Mouse (Mus musculus): ENCODE results near the gene Etnk1. TPM values are rescaled to one million over a fixed set of nuclear protein-coding genes. Genes with fewer than 3 reads are reported as not detected.
A peak's percentile ranks its signal among the peaks of the same experiment; 100 is the strongest.
"Not testable (repeated sequence)": the region's sequence is repeated elsewhere in the genome, so short reads cannot be mapped to it uniquely, and the experiment has no call there.

Gene Etnk1
- polyA plus RNA-seq, 2 experiments from 2014 or later: 25.9 to 33.6 TPM

DNA sequence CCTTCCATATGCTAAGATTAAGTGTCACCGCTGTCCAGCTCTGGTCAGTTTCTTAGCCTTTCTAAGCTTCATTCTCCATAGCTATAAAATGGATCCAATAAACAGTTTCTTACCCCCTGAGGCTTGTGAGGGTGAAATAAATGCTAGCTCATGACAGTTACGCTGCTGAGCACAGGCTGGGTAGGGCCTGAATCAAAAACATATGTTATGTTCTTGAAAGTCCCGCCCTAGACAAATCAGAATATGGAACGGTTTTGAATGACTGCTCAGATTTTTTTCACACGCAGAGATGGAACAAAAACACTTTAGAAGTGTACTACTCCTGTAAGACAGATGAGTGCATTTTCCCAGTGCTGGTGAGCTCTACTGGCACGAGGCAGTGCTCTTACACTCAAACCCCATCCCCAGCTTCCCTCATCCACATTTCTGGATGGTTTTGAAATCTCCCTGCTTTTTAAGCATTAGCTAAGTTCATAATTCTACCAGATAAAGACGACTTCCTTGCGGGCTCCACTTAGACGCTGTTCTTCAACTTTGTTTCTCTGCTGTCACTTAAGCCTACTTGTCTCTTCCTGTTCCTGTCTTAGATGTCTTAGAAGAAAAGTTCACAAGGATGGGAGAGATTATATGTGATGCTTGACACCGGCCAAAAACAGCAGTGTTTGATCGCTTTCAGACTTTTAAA lies 4.9 kb downstream of the Etnk1 start:
- ATAC-seq: peak; percentile 21

DNA sequence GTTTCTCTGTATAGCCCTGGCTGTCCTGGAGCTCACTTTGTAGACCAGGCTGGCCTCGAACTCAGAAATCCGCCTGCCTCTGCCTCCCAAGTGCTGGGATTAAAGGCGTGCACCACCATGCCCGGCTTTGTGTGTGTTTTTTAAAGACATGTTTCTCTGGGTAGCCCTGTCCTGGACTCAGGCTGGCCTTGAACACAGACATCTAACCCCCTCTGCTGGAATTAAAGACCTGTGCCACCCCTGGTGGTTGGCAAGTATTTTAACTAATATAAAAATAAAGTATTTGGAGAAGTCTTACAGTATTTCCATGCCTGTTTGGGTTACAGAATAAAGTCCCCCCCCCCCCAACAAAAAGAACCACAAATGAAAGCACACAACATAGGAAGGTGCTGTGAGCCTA lies 5.7 kb downstream of the Etnk1 start:
- ATAC-seq: not testable (repeated sequence)

DNA sequence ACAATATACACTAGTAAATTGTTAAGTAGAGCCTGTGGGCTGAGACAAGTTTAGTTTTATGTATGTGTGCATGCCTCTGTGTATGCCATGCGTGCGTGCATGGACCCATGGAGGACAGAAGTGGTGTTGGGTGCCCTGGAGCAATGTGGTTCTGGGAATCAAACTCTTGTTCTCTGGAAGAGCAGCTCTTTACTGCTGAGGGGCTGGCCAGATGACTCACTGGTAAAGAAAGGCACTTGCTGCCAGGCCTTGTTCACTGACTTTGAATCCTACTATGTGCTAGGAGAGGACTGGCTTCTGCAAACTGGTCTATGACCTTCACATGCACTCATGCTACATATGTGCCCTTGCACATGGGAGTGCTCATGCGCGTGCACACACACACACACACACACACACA lies 7.2 kb downstream of the Etnk1 start:
- ATAC-seq: no peak

DNA sequence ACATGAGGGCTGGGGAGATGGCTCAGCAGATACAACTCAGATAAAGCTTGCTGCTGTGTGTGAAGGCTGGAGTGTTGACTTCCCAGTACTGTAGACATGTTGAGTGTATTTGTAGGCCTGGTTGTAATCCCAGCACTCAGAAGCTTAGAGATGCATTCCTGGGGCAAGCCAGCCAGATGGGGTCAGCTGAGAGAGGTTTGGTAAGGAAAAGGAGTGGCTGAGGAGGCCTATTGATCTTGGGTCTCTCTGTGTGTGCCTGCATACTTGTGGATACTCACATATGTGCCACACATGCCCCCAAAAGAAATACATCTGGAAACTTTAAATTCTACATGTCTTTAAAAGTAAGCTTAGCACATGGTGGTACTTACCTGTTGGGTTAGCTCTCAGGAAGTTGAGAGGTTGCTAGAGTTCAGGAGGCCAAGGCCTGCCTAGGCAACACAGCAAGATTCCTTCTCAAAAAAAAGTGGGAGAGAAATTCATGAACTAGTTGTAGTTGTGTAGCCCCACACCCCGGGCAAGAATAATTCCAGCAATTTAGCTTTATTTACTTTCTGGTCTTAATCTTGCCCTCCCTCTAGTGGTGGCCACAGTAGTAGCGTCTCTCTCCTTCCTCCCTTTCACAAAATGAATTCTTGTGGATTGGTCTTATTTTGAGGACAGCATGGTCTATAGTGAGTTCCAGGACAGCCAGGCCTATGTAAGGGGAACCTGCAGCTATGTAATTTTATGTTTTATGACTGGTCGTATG lies 8.1 kb downstream of the Etnk1 start:
- peak; percentile 32 for ATAC-seq

DNA sequence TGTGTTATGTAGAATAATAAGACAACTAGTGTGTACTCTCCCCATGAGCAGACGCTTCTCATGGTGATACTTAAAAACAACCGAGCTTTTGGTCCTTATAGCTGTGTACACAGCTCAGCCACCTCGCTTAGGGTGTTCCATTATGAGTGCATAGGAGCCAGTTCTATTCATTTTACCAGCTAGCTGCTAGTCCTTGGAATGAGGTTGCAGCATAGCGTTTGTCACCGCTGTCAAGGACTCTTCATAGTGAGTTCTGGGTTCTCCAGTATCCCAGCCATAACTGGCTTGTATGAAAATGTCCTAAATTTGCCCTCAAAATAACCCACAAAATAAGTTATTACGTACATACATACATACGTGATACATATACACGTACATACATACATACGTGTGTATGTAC lies 9.1 kb downstream of the Etnk1 start:
- ATAC-seq: no peak

- ATAC-seq: no peak
Observed at GRCm38 (mm10) chr6:143176591-143176990, 9.6 kb downstream of the Etnk1 start.

DNA sequence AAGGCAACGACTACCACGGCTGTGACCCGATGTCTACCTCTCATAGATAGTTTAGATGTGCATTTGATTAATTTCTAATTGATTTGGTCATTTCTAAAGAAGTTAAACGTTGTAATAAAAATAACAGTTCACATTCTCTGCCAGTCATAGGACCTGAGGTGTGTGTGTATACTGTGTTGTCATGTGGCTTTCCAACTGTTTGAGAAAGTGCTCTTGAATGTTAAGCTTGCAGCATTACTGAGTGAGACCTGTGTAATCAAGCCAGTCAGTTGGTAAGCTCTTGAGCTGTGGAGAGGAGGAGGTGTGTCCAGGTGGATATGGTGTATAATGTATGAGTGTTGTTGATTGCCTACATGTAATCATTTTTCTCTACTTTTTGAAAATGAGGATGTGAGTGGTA lies 12.2 kb downstream of the Etnk1 start:
- no peak for ATAC-seq

DNA sequence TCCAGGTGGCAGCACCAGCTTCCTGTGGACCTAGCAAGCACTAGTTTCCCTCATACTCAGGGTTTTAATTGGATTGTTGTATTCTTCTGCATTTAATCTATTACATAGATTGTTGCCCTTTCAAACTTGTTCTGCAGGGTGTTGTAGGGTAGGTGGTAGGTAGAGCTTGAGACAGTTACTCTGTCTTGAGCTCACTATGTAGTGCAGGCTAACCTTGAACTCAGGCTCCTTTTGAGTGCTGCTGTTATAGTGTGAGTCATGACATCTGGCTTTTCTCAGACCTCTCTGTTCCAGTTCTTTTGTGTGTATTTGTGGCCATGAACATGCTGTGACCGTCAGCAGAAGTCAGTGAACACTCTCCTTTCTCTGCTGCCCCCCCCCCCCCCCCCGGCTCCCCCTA lies 12.7 kb downstream of the Etnk1 start:
- no peak for ATAC-seq

GRCm38 (mm10) chr6:143180511-143180910 lies 13.5 kb downstream of the Etnk1 start:
- no peak for ATAC-seq

DNA sequence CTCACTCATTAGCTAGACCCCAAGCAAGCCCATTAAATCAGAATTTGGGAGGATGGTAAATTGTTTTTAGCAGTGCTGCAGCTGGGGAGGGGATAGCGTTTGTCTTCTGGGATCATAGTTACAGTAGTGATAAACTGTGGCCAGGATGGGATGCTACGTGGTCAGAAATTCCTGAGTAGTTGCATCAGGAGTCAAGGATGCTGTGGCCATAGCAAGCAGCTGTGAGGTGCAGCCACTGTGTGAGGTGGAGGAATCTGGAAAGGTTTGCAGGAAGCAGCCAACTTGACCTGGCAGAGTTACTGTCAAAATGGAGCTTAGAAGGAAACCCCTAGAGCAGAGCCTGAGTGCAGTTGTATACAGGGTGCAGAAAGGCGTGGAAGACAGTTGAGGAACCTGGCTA lies 17.1 kb downstream of the Etnk1 start:
- no peak for ATAC-seq

DNA sequence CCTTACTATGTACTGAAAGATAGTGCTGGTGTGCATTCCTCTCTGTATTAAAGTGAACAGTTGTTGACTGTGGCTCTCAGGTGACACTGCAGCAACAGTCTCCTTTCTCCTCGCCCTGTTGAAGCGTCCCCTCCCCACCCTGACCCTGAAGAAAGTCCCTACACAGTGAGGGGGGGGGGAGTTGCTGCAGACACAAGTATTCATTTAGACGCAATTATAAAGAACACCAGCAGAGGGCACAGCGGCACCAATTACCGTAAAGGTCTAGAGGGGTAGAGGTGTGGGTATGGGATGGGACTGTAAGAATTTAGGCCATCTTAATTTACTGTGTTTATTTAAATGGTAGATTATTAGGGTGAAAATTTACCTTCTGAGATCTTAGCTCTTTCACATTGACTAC lies 17.7 kb downstream of the Etnk1 start:
- no peak for ATAC-seq

- no peak for ATAC-seq
Observed at GRCm38 (mm10) chr6:143190838-143191476, 23.9 kb downstream of the Etnk1 start.

DNA sequence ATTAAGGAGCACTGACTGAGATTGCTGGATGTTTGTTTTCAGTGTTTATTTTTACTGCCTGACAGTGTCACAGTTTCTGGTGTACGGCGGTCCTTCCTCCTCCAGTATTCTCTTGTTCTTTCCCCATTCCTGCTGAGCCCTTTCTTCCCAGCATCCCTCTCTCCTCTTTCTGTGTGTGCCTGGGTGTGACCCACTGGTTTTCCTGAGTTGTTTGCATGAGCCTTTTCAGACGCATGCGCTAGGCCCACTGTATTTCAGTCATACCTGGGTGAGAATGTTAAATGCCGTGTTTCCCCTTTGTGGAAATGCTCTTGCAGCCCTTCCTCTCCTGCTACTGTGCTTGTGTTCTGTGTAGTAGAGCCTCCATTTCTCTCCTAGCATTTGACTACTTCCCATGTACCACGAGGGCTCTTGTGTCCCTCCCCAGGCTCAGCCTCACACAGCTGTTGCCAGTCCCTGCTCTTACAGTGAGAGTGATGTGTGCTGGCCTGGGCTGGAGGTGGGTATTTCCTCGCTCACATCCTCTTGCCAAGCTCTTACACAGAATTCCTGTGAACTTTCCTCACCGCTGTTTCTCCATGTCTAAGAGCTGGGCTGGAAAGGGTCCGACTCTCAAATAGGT lies 24.6 kb downstream of the Etnk1 start:
- no peak for ATAC-seq

DNA sequence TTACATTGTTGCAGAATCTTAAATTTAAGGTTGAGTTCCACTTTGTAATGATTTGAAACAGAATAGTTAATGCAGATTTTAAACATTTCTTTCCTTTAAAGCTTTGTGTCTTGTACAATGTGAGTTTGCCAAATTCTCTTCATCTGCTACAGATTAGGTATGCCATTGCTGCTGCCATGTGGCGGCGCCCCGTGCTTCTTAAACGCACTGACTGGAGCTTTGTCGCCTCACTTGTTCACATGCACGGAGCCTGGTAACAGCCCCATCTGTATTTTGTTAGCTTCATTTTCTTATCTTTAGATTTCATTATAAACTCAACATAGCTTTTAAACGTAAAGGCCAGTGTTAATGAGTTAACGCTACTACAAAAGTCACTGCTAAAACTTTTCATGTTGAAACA lies 25.7 kb downstream of the Etnk1 start:
- ATAC-seq: no peak

- ATAC-seq: no peak
Observed at GRCm38 (mm10) chr6:143193166-143193565, 26.1 kb downstream of the Etnk1 start.

GRCm38 (mm10) chr6:143193641-143194040 lies 26.6 kb downstream of the Etnk1 start:
- ATAC-seq: no peak

DNA sequence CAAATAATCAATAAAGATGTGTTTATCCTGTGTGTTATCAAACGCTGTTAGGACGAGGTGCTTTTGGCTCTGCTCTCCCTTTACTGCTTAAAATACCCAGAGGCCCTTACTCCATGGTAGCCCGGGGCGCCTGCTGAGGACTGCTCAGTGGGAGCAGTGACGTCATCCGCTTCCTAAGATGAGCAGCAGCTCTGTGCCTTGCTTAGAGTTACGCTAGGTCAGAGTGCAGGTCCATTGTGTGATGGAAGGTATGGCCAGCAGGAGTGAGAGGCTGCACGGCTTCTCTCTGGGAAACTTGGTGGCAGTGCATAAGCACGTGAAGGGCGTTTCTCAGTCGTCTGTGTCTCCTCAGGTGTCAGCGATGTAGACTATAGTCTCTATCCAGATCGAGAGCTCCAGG lies 30.0 kb downstream of the Etnk1 start:
- ATAC-seq: no peak

DNA sequence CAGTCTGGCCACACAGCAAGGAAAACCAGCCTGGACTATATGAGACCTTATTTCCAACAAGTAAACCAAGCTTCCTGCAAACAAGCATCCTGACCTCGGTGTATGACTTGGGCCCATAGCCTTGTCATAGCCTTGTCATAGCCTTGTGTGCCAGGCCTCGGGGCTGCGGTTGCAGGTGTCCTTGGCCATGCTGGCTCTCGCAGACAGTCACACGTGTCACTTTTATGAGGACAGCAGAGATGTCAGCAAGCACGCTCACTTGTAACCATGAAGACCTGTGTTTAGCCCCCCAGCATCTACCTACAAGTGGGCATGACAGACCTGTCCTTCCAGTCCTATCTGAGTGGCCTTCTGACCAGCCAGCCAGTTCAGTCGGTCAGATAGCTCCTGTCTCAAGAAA lies 31.4 kb downstream of the Etnk1 start:
- no peak for ATAC-seq

DNA sequence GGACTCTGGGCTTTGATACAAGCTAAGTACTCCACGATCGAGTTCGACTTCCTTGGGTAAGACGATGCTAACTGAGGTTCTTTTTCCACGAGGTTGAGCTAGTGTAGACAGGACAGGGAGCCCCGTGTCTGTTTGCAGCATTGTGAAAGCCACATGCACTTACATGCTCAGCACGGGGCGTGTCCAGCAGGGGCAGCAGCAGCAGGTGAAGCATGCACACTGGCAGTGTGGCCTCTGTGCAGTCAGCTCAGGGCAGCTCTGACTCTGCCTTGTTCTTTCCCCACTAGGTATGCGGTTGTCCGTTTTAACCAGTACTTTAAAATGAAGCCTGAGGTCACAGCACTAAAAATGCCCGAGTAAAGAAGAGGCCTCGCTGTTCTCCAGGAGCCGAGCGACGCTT lies 36.1 kb downstream of the Etnk1 start:
- ATAC-seq: no peak

- ATAC-seq: no peak
Observed at GRCm38 (mm10) chr6:143208880-143209279, 41.9 kb downstream of the Etnk1 start.

DNA sequence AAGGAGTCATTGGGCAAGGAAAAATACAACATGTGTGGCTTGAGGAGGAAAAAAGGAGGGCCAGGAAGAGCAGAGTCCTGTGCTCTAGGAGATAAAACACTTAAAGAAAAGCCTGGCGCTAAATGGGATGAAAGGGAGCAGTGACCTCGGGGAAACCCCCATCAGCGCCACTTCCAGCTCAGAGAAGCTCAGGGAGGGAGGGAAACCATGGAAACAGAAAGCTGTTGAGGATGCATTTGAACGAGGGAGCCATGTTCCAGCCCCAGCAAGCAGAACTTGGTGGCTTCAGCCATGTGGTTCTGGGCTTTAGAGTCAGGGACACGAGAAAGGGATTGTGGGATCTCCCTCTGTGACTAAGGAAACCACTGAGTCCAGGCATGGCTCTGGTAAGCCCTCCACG lies 45.7 kb downstream of the Etnk1 start:
- ATAC-seq: no peak

- ATAC-seq: no peak
Observed at GRCm38 (mm10) chr6:143213461-143213860, 46.4 kb downstream of the Etnk1 start.

DNA sequence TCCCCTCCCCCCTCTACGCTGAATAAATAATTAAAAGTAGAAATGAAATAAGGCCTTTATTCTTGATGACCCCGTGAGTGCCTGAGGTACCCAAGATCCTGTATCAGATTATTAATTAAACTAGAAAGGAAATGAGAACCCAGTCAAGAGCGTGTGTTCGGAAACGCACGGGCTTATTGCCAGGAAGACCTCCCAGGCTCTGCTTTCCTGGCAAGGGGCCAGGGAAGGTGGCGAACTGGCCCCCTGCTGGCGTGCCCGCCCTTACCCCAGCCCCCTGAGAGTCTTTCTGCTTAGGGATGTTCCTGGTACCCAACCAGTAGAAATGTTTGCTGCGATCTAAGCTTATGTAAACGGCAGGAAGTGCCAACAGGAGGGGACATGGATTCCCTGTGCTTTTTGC lies 49.2 kb downstream of the Etnk1 start:
- ATAC-seq: no peak

GRCm38 (mm10) chr6:143219347-143219746 lies 52.3 kb downstream of the Etnk1 start:
- peak; percentile 72 for ATAC-seq
